Mouse (Mus musculus) MEL (cell line): Measurements from ENCODE around the gene Ifrd1.

ENCODE experiments used
- CTCF ChIP-seq, 3 experiments: IDR thresholded peaks in 2 of 3; conservative IDR thresholded peaks in 1 of 3; 2 replicates each; pipeline ENCODE4 v1.5.1; 2011 to 2012; ENCODE audit warnings: low read length in 3 of 3, low read depth in 2 of 3, mild to moderate bottlenecking in 2 of 3, improper control_type of control experiment in 1 of 3, inconsistent platforms in 1 of 3, mixed read lengths in 1 of 3, moderate library complexity in 1 of 3; ENCODE audit not compliant: control insufficient read depth in 1 of 3, insufficient read depth in 1 of 3, poor library complexity in 1 of 3, severe bottlenecking in 1 of 3
- E2F4 ChIP-seq: IDR thresholded peaks from 2 replicates; pipeline ENCODE4 v1.6.1; 2011; ENCODE audit warnings: low read depth, low read length, improper control_type of control experiment, borderline replicate concordance
- EP300 ChIP-seq, 2 experiments: IDR thresholded peaks; 2 replicates each; pipeline ENCODE4 v1.6.1; 2011; ENCODE audit warnings: improper control_type of control experiment in 2 of 2, low read length in 2 of 2, low read depth in 1 of 2, mild to moderate bottlenecking in 1 of 2
- GATA1 ChIP-seq: IDR thresholded peaks from 2 replicates; pipeline ENCODE4 v1.6.1; 2011; ENCODE audit warnings: low read depth, low read length, improper control_type of control experiment
- MEF2A ChIP-seq: IDR thresholded peaks from 2 replicates; pipeline ENCODE4 v1.6.1; 2014; ENCODE audit warnings: low read depth, mild to moderate bottlenecking, inconsistent platforms, low read length, improper control_type of control experiment; ENCODE audit not compliant: poor library complexity, insufficient replicate concordance, severe bottlenecking; ENCODE audit errors: extremely low read depth
- POLR2A ChIP-seq, 2 experiments: IDR thresholded peaks; 2 replicates each; pipeline ENCODE4 v1.6.1; 2011 to 2012; ENCODE audit warnings: low read length in 2 of 2, mild to moderate bottlenecking in 2 of 2, control low read depth in 1 of 2, improper control_type of control experiment in 1 of 2, low read depth in 1 of 2, moderate library complexity in 1 of 2; ENCODE audit not compliant: control insufficient read depth in 1 of 2, insufficient read depth in 1 of 2, poor library complexity in 1 of 2
- POLR2AphosphoS2 ChIP-seq: IDR thresholded peaks from 2 replicates; pipeline ENCODE4 v1.6.1; 2011; ENCODE audit warnings: low read length, improper control_type of control experiment
- SMC3 ChIP-seq: IDR thresholded peaks from 2 replicates; pipeline ENCODE4 v1.6.1; 2011; ENCODE audit warnings: low read depth, low read length, improper control_type of control experiment
- TAL1 ChIP-seq: IDR thresholded peaks from 2 replicates; pipeline ENCODE4 v1.6.1; 2012; ENCODE audit warnings: mild to moderate bottlenecking, inconsistent platforms, low read length, moderate library complexity, mixed read lengths
- TCF12 ChIP-seq: IDR thresholded peaks from 2 replicates; pipeline ENCODE4 v1.6.1; 2014; ENCODE audit warnings: low read depth, mild to moderate bottlenecking, inconsistent platforms, low read length, improper control_type of control experiment, moderate library complexity
- UBTF ChIP-seq: IDR thresholded peaks from 2 replicates; pipeline ENCODE4 v1.6.1; 2012; ENCODE audit warnings: low read depth, mild to moderate bottlenecking, inconsistent platforms, low read length, improper control_type of control experiment, moderate library complexity, borderline replicate concordance; ENCODE audit not compliant: insufficient read depth
- ZMIZ1 ChIP-seq: IDR thresholded peaks from 2 replicates; pipeline ENCODE4 v1.6.1; 2012; ENCODE audit warnings: low read depth, mild to moderate bottlenecking, inconsistent platforms, low read length, improper control_type of control experiment, moderate library complexity
- ZNF384 ChIP-seq: IDR thresholded peaks from 2 replicates; pipeline ENCODE4 v1.6.1; 2012; ENCODE audit warnings: low read depth, mild to moderate bottlenecking, inconsistent platforms, low read length, improper control_type of control experiment

- TF ChIP-seq CTCF (IDR thresholded peaks at IDR 0.05 in 2 of 3, conservative IDR thresholded peaks at IDR 0.05 in 1 of 3; ENCODE audit: control insufficient read depth in 1 of 3, insufficient read depth in 1 of 3, low read depth in 2 of 3, low read length in 3 of 3, poor library complexity in 1 of 3, severe bottlenecking in 1 of 3) = no peak
- TF ChIP-seq TAL1 = no peak
- no peak for TF ChIP-seq SMC3
- TF ChIP-seq UBTF = no peak
- no peak for TF ChIP-seq ZNF384
- no peak for TF ChIP-seq ZMIZ1
- TF ChIP-seq POLR2A (IDR thresholded peaks at IDR 0.05; ENCODE audit: control insufficient read depth in 1 of 2, insufficient read depth in 1 of 2, low read depth in 1 of 2, low read length in 2 of 2, poor library complexity in 1 of 2) = no peak
- TF ChIP-seq MEF2A = no peak
- no peak for TF ChIP-seq E2F4
- no peak for TF ChIP-seq GATA1
- no peak for TF ChIP-seq POLR2AphosphoS2
- TF ChIP-seq TCF12 = no peak
- TF ChIP-seq EP300 (IDR thresholded peaks at IDR 0.05; ENCODE audit: low read depth in 1 of 2, low read length in 2 of 2) = no peak
These were observed 10.2 kb upstream of the Ifrd1 start for GRCm38 (mm10) chr12:40258462-40259000.
